Mouse (Mus musculus) embryonic fibroblast, embryonic 13.5 days (primary cell): ENCODE results near the gene Exoc7. TPM values are rescaled to one million over a fixed set of nuclear protein-coding genes. Genes with fewer than 3 reads are reported as not detected.
A peak's percentile ranks its signal among the peaks of the same experiment; 100 is the strongest.

Experiments used
- H3K27ac ChIP-seq: 2 replicates; pipeline ENCODE4 v1.5.1; 2012; ENCODE audit warnings: low read length, control low read depth, inconsistent platforms; ENCODE audit not compliant: insufficient read depth
- H3K4me1 ChIP-seq: 2 replicates; pipeline ENCODE4 v1.6.1; 2011; ENCODE audit warnings: low read length; ENCODE audit not compliant: control insufficient read depth, insufficient read depth
- H3K4me3 ChIP-seq: 2 replicates; pipeline ENCODE4 v1.5.1; 2011; ENCODE audit warnings: mild to moderate bottlenecking, control low read depth, low read length; ENCODE audit not compliant: insufficient read depth
- CTCF ChIP-seq: IDR thresholded peaks from 2 replicates; pipeline ENCODE4 v1.5.1; 2011; ENCODE audit warnings: mild to moderate bottlenecking, control low read depth, low read length, moderate library complexity, borderline replicate concordance; ENCODE audit not compliant: insufficient read depth
- POLR2A ChIP-seq: IDR thresholded peaks from 2 replicates; pipeline ENCODE4 v1.6.1; 2011; ENCODE audit warnings: low read depth, mild to moderate bottlenecking, control low read depth, low read length, moderate library complexity
- polyA plus RNA-seq: library from polyadenylated mRNA; stranded (reverse); fragments of >200 nt; gene quantifications from 2 replicates; pipeline ENCODE4 v1.2.4, GENCODE M21; 2011; ENCODE audit warnings: low read depth; ENCODE audit not compliant: missing spikeins, insufficient read length

Exoc7 gene
- polyA plus RNA-seq: 54.1 and 60.1 TPM in 2 replicates

DNA sequence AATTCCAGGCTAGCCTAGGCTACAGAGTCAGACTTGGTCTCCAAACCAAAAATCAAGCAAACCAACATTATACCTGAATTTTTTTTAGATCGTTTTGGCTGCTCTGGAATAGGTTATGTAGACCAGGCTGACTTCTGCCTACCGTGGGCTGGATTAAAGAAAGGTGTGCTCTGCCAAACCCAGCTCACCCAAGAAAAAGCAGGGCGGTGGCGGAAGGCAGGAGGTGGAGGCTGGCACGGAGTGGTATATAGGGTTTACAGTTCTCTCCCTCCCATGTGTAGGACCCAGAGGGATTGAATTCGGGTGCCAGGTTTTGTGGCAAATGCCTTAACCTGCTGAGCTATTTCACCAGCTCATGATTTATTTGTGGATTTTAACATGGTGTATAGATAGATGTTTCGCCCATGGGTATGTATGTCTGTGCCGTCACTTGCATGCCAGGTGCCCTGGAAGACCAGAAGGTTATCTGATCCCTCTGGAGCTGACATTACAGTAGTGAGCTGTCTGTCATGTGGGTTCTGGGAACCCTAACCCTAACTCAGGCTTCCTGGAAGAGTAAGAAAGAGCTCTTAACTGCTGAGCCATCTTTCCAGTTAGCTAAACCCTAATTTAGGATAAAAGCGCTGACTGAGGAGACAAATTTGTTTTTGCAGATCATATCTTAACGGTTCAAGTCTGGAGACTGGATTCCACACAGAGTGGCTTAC, at the start of gene Exoc7:
Gene Exoc7, minus strand, starts transcription at position 215 of the 707 bp plus-strand sequence.
- no peak for TF ChIP-seq CTCF
- TF ChIP-seq POLR2A: no peak
- no peaks in the 10 kb centered on the region for H3K4me1 ChIP-seq
- peak within 1 kb of the TSS; percentile 91 for H3K4me3 ChIP-seq
- no peak within 1 kb of the TSS for H3K27ac ChIP-seq

GRCm38 (mm10) chr11:116354521-116354920, 47.5 kb upstream of the Exoc7 start:
- no peak for TF ChIP-seq CTCF
- no peak for TF ChIP-seq POLR2A
- H3K4me3 ChIP-seq: no peak overlapping the region
- H3K4me1 ChIP-seq: no peaks in the 10 kb centered on the region
- H3K27ac ChIP-seq: no peak overlapping the region

GRCm38 (mm10) chr11:116353535-116353934, 46.5 kb upstream of the Exoc7 start:
- Histone ChIP-seq H3K4me3 (no peak overlapping the region), H3K27ac (no peak overlapping the region), H3K4me1 (no peaks in the 10 kb centered on the region)
- TF ChIP-seq CTCF: no peak
- no peak for TF ChIP-seq POLR2A

DNA sequence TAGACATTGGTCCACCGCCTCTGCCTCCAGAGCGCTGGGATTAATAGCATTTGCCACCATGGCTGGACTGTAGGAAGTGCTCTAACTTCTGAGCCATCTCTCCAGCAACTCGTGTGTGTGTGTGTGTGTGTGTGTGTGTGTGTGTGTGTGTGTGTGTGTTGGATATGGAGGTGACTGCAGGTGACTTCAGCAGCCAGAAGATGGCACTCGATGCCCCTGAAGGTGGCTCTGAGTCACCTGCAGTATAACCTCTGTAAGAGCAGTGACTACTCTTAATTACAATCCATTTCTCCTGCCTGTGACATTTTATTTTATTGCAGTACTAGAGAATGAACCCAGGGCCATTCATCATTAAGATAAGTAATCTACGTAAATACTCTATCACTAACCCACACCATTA, 44.3 kb upstream of the Exoc7 start:
- Histone ChIP-seq H3K27ac (no peak overlapping the region), H3K4me3 (no peak overlapping the region), H3K4me1 (no peaks in the 10 kb centered on the region)
- TF ChIP-seq CTCF (no peak), POLR2A (no peak)

DNA sequence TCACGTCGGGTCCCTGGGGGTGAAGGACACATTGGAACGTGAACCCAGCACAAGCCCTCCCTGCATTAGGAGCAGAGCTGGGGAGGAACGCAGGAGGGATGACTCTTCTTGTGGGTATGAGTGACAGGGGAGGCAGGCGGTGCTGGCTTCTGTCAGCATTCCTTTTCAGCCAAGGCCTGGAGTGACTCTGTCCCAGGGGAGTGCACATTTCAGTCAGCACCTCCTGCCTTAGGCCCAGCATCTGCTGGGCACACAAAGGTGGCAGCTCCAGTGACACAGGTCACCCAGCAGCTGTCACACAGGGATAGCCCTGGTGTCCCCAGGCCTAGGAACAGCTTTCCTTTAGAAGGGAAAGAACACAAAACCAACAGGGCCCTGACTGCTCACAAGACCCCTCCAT, 40.9 kb upstream of the Exoc7 start:
- no peak for TF ChIP-seq CTCF
- TF ChIP-seq POLR2A: no peak
- no peaks in the 10 kb centered on the region for H3K4me1 ChIP-seq
- no peak overlapping the region for H3K27ac ChIP-seq
- no peak overlapping the region for H3K4me3 ChIP-seq

- Histone ChIP-seq H3K4me3 (no peak overlapping the region), H3K4me1 (no peaks in the 10 kb centered on the region), H3K27ac (no peak overlapping the region)
- TF ChIP-seq POLR2A: no peak
- no peak for TF ChIP-seq CTCF
These were observed 40.0 kb upstream of the Exoc7 start for GRCm38 (mm10) chr11:116347012-116347411.

DNA sequence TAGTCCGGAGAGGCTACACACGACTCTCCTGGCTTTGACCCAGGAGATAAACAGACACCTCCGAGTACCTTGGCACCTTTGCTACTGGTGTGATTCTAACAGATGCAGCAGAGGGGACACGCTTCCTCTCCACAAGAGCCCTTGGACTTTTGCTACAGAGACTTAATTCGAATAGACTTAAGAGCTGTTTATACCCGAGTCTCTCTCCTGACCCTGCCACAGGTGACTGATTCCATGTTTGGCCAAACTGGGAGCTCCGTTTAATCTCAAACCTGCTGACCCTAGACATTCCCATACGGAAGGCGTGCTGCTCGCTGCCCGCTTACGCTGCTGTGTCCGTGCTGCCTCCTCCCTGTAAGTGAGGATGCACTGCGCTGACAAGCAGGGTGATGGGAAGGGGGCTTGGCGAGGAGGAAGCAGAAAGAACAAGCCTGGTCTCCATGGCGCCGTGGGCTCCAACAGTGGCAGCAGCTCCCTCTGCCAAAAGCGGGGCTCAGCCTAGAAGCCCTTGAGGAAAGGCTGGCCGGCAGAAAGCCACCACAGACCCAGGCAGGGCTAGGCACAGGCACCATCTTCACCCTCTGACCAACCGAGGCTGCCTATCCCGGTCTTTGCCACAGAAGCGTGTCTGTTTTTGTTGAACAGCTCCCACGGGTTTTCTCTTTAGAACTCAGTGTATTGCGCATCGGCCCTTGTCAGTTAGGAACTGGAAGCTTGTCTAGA, 35.2 kb upstream of the Exoc7 start:
- Histone ChIP-seq H3K4me3 (no peak overlapping the region), H3K27ac (no peak overlapping the region), H3K4me1 (no peaks in the 10 kb centered on the region)
- TF ChIP-seq POLR2A: no peak
- TF ChIP-seq CTCF: no peak

DNA sequence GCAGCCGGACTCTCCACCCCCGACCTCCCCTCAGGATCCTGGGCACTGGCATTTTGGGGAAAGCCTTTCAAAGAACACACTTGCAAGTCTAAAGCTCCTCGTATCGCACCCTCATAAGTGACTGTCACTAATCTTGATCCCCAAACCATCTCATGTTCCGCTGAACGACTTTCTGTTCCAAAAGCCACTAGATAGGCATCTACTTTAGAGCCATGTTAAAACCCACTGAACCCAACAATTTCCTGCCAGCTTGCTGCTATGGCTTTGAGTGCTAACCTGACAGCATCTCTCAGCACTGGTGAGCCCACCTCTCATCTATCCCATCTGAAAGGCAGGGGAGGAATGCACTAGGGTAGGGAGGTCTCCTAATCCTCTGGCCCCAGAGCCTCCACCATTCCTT, 30.5 kb upstream of the Exoc7 start:
- TF ChIP-seq CTCF: no peak
- no peak for TF ChIP-seq POLR2A
- no peaks in the 10 kb centered on the region for H3K4me1 ChIP-seq
- no peak overlapping the region for H3K27ac ChIP-seq
- H3K4me3 ChIP-seq: no peak overlapping the region

DNA sequence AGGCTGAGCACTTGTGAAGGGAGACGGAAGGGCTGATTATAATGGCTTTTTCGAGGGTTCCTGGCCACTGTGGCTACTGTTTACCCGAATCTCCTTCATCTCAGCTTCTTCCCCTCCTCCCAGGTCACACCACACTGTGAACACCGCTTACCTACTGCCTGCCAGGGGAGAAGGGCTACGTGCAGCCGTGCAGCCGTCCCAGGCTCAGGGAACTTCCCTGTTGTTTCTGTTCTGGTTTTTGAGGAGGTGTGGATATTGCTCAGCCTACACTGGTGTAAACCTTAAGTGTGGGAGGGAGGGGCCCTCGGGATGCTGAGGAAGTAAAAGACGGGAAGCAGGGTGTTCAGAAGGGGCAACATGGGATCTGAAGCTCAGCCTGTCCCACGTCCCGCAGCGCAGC, 30.0 kb upstream of the Exoc7 start:
- no peak overlapping the region for H3K27ac ChIP-seq
- H3K4me3 ChIP-seq: no peak overlapping the region
- H3K4me1 ChIP-seq: no peaks in the 10 kb centered on the region
- TF ChIP-seq POLR2A: no peak
- TF ChIP-seq CTCF: no peak

DNA sequence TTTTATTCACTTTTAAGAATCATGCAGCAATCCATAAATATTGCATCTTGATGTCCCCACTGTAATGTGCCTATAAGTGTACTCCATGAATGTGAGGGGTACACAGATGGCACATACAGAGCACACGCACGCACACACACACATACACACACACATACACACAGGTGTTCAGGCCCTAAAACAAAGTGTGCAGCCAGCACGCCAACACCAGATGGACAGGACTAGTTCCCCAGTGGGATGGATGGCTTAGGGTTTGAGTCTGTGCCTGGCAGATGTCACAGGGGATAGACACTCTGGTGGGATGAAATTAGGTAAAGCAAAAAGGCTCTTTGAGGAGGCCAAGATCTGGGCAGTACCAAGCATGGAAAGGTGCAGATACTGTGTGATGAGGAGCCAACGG, 29.4 kb upstream of the Exoc7 start:
- Histone ChIP-seq H3K4me1 (no peaks in the 10 kb centered on the region), H3K4me3 (no peak overlapping the region), H3K27ac (no peak overlapping the region)
- TF ChIP-seq POLR2A: no peak
- no peak for TF ChIP-seq CTCF
